Mouse (Mus musculus): ENCODE measurements at regions not wholly inside any gene's neighbourhood (a gene's known extent, or its start where the extent isn't known, plus 50 kb on each side); places are given as distances from the start of the nearest gene placed in this dataset.

- no peak for DNase-seq (ENCODE audit: low spot score)
These were observed 119.3 kb downstream of the Cartpt start for GRCm38 (mm10) chr13:99781616-99782015.

- no peak for DNase-seq (ENCODE audit: low spot score)
These were observed 120.0 kb downstream of the Cartpt start for GRCm38 (mm10) chr13:99780751-99781460.

- DNase-seq (ENCODE audit: low spot score): no peak
These were observed 122.1 kb downstream of the Cartpt start for GRCm38 (mm10) chr13:99778747-99779146.

- no peak for DNase-seq (ENCODE audit: low spot score)
These were observed 123.2 kb downstream of the Cartpt start for GRCm38 (mm10) chr13:99777736-99778135.

GRCm38 (mm10) chr13:99765965-99766364 lies 134.9 kb downstream of the Cartpt start:
- no peak for DNase-seq (ENCODE audit: low spot score)

- no peak for DNase-seq (ENCODE audit: low spot score)
These were observed 136.1 kb downstream of the Cartpt start for GRCm38 (mm10) chr13:99764764-99765163.

- no peak for DNase-seq (ENCODE audit: low spot score)
These were observed 136.7 kb downstream of the Cartpt start for GRCm38 (mm10) chr13:99764097-99764714.

- DNase-seq (ENCODE audit: low spot score): no peak
These were observed 139.0 kb downstream of the Cartpt start for GRCm38 (mm10) chr13:99761843-99762242.

- no peak for DNase-seq (ENCODE audit: low spot score)
These were observed 139.5 kb downstream of the Cartpt start for GRCm38 (mm10) chr13:99761423-99761822.

GRCm38 (mm10) chr13:99760646-99761045 lies 140.2 kb downstream of the Cartpt start:
- DNase-seq (ENCODE audit: low spot score): no peak

- no peak for DNase-seq (ENCODE audit: low spot score)
These were observed 141.4 kb downstream of the Cartpt start for GRCm38 (mm10) chr13:99759256-99760044.

- DNase-seq (ENCODE audit: low spot score): no peak
These were observed 146.2 kb downstream of the Cartpt start for GRCm38 (mm10) chr13:99754701-99755100.

GRCm38 (mm10) chr13:99754251-99754652 lies 146.6 kb downstream of the Cartpt start:
- DNase-seq (ENCODE audit: low spot score): no peak

GRCm38 (mm10) chr13:99753526-99753925 lies 147.4 kb downstream of the Cartpt start:
- no peak for DNase-seq (ENCODE audit: low spot score)

GRCm38 (mm10) chr13:99750729-99751128 lies 150.2 kb downstream of the Cartpt start:
- DNase-seq (ENCODE audit: low spot score): no peak

GRCm38 (mm10) chr13:99749342-99749741 lies 151.5 kb downstream of the Cartpt start:
- DNase-seq (ENCODE audit: low spot score): no peak

GRCm38 (mm10) chr13:99748128-99748527 lies 152.8 kb downstream of the Cartpt start:
- no peak for DNase-seq (ENCODE audit: low spot score)

GRCm38 (mm10) chr13:99745526-99745925 lies 155.4 kb downstream of the Cartpt start:
- DNase-seq (ENCODE audit: low spot score): no peak

GRCm38 (mm10) chr13:99744790-99745120 lies 156.1 kb downstream of the Cartpt start:
- no peak for DNase-seq (ENCODE audit: low spot score)

GRCm38 (mm10) chr13:99743952-99744789 lies 156.7 kb downstream of the Cartpt start:
- DNase-seq (ENCODE audit: low spot score): no peak

GRCm38 (mm10) chr13:99742507-99742906 lies 158.4 kb downstream of the Cartpt start:
- DNase-seq (ENCODE audit: low spot score): no peak

- DNase-seq (ENCODE audit: low spot score): no peak
These were observed 158.9 kb downstream of the Cartpt start for GRCm38 (mm10) chr13:99741981-99742380.
